Mouse (Mus musculus) heart, postnatal 0 days (tissue): Measurements from ENCODE around the gene Tmem102.

Source experiments
- CTCF ChIP-seq: IDR thresholded peaks from 2 replicates; pipeline ENCODE4 v1.5.1; 2016; ENCODE audit warnings: antibody characterized with exemption, control low read depth, low read depth
- EP300 ChIP-seq: IDR thresholded peaks from 2 replicates; pipeline ENCODE4 v1.6.1; 2016; ENCODE audit warnings: antibody characterized with exemption, low read depth

- TF ChIP-seq EP300, result no peak
- TF ChIP-seq CTCF, result peak; percentile 65
These were observed 1.4 kb downstream of the Tmem102 start for GRCm38 (mm10) chr11:69803786-69804651.
